In the genomic region with DNA sequence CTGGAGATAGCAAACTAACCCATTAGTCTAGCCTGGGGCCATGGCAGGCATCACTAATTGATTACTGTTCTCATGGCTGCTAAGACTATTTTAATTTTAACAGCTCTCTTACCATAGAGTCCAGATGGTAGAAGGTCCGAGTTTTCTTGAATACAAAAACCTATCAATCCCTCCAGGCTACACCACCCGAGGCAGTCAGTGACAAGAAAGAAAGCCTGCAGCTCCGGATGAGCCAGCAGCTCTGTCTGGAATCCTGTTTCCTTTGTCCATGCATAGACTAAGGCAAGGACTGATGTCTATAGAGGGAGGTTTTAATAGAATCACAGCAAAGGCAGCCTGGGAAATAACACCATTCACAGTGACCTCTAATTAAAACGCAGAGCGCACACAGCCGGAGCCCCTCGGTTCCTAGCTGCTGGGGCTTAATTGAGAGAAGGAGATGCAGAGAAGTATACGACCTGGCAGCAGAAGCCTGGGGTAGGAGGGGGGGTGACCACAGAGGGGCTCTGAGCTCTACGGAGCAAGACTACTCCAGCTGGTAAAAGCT, we compare ENCODE assay signal across 14 mouse cellular contexts. TPM values are rescaled to one million over a fixed set of nuclear protein-coding genes. Genes with fewer than 3 reads are reported as not detected.
DNase-seq lines count a peak whose midpoint lies in the region; ATAC-seq lines count a peak whose summit lies in the region.
"Had no signal": no experiment of that assay in that cellular context is flagged by ENCODE, and none has a peak within 500 bp of the region (broad histone marks: within the 10 kb centered on the region; RNA-seq: fewer than 3 reads in every experiment).

No protein-coding gene starts in this region.

- peak; percentile 67 for DNase-seq in embryo, embryonic 10.5 days (ENCODE audit: low spot score)
- DNase-seq in forebrain, embryonic 10.5 days (ENCODE audit: extremely low spot score, low spot score): peak; percentile 68
- peak; percentile 75 for DNase-seq in midbrain, embryonic 14.5 days
- no peak for DNase-seq in frontal cortex, postnatal 14 days (ENCODE audit: low spot score in 2 of 2)
- DNase-seq in liver: no peak
- DNase-seq in heart, embryonic 10.5 days (ENCODE audit: low spot score): no peak
- DNase-seq in left cerebral cortex, adult 9 months (ENCODE audit: low spot score in 2 of 2): no peak
- DNase-seq: adrenal gland, postnatal 36 days; heart, adult 2 months; right cerebral cortex, postnatal 25 days had no signal

- ATAC-seq in hindbrain, embryonic 15.5 days (ENCODE audit: low FRiP score, low read depth): peak; percentile 86
- ATAC-seq in midbrain, embryonic 14.5 days (ENCODE audit: low FRiP score, low TSS enrichment): peak; percentile 82
- ATAC-seq: CD4-positive, CD25-positive, alpha-beta regulatory T cell, adult 4 months; intestine, embryonic 15.5 days had no signal

- H3K4me2 ChIP-seq in hindbrain, embryonic 15.5 days: no peak overlapping the region
- H3K4me2 ChIP-seq in midbrain, embryonic 14.5 days (ENCODE audit: low read length): 0 out of 2 replicates have a peak overlapping the region, but pooled peaks have one; percentile 15
- H3K4me2 ChIP-seq: intestine, embryonic 15.5 days had no signal

- WGBS in forebrain, embryonic 10.5 days: 12% methylated on average over 9 of the region's 9 CpGs
- 6% methylated on average over 9 of the region's 9 CpGs for WGBS in hindbrain, embryonic 15.5 days
- WGBS in midbrain, embryonic 14.5 days: 2% methylated on average over 9 of the region's 9 CpGs
- WGBS in heart, embryonic 10.5 days: 70% methylated on average over 9 of the region's 9 CpGs

- 0 out of 2 replicates have a peak, but pooled peaks cover 8% of the 10 kb centered on the region for H3K27me3 ChIP-seq in forebrain, embryonic 10.5 days (ENCODE audit: poor library complexity, severe bottlenecking)
- H3K27me3 ChIP-seq in hindbrain, embryonic 15.5 days: no peaks in the 10 kb centered on the region
- H3K27me3 ChIP-seq in midbrain, embryonic 14.5 days (ENCODE audit: control insufficient read depth, insufficient read depth, low read length): no peaks in the 10 kb centered on the region
- peaks cover 8% of the 10 kb centered on the region; the same call in 1 of the 2 replicates for H3K27me3 ChIP-seq in heart, embryonic 10.5 days (ENCODE audit: insufficient read depth, poor library complexity, severe bottlenecking)
- H3K27me3 ChIP-seq: intestine, embryonic 15.5 days had no signal

- H3K9ac ChIP-seq in hindbrain, embryonic 15.5 days: no peak overlapping the region
- H3K9ac ChIP-seq in midbrain, embryonic 14.5 days (replicated peaks; ENCODE audit: low read length): no peak overlapping the region; the same call in 1 of the 2 replicates
- H3K9ac ChIP-seq: intestine, embryonic 15.5 days had no signal

- no peaks in the 10 kb centered on the region for H3K9me3 ChIP-seq in forebrain, embryonic 10.5 days
- no peaks in the 10 kb centered on the region for H3K9me3 ChIP-seq in hindbrain, embryonic 15.5 days
- no peaks in the 10 kb centered on the region for H3K9me3 ChIP-seq in midbrain, embryonic 14.5 days (ENCODE audit: control insufficient read depth, low read length)
- H3K9me3 ChIP-seq in heart, embryonic 10.5 days: no peaks in the 10 kb centered on the region
- H3K9me3 ChIP-seq: intestine, embryonic 15.5 days had no signal

- H3K36me3 ChIP-seq in forebrain, embryonic 10.5 days (replicated peaks): no peaks in the 10 kb centered on the region
- no peaks in the 10 kb centered on the region for H3K36me3 ChIP-seq in hindbrain, embryonic 15.5 days
- no peaks in the 10 kb centered on the region for H3K36me3 ChIP-seq in midbrain, embryonic 14.5 days (ENCODE audit: control insufficient read depth, insufficient read depth, low read length)
- H3K36me3 ChIP-seq in heart, embryonic 10.5 days: no peaks in the 10 kb centered on the region
- H3K36me3 ChIP-seq: intestine, embryonic 15.5 days had no signal

- peaks cover 29% of the 10 kb centered on the region for H3K4me1 ChIP-seq in forebrain, embryonic 10.5 days
- peaks cover 18% of the 10 kb centered on the region for H3K4me1 ChIP-seq in hindbrain, embryonic 15.5 days (replicated peaks)
- H3K4me1 ChIP-seq in midbrain, embryonic 14.5 days (ENCODE audit: control insufficient read depth, insufficient read depth, low read length): peaks cover 16% of the 10 kb centered on the region
- peaks cover 8% of the 10 kb centered on the region; the same call in 1 of the 2 replicates for H3K4me1 ChIP-seq in heart, embryonic 10.5 days
- H3K4me1 ChIP-seq: intestine, embryonic 15.5 days had no signal

- H3K4me3 ChIP-seq in forebrain, embryonic 10.5 days: peak overlapping the region; percentile 12; the same call in 1 of the 2 replicates
- H3K4me3 ChIP-seq in hindbrain, embryonic 15.5 days: no peak overlapping the region
- no peak overlapping the region for H3K4me3 ChIP-seq in midbrain, embryonic 14.5 days (replicated peaks; ENCODE audit: low read depth, low read length)
- no peak overlapping the region for H3K4me3 ChIP-seq in heart, embryonic 10.5 days
- H3K4me3 ChIP-seq: heart, adult 2 months; intestine, embryonic 15.5 days; myocyte had no signal

- H3K27ac ChIP-seq in forebrain, embryonic 10.5 days: peak overlapping the region; percentile 87
- peak overlapping the region; percentile 53 for H3K27ac ChIP-seq in hindbrain, embryonic 15.5 days (replicated peaks)
- H3K27ac ChIP-seq in midbrain, embryonic 14.5 days (replicated peaks; ENCODE audit: low read depth, low read length): peak overlapping the region; percentile 74
- H3K27ac ChIP-seq in heart, embryonic 10.5 days: no peak overlapping the region
- H3K27ac ChIP-seq: heart, adult 2 months; intestine, embryonic 15.5 days had no signal

RNA-seq across cellular contexts. Expression of gene Psapl1, which starts 29.2 kb away (rescaled TPM):
- 0.10 TPM in 1 of 2 replicates, not detected in the other for polyA plus RNA-seq in forebrain, embryonic 10.5 days (2016; fragmentation: Nextera tagmentation; extraction: Ambion mirVana)
- polyA plus RNA-seq in hindbrain, embryonic 15.5 days (2015; fragmentation: Nextera tagmentation; extraction: Ambion mirVana): 0.07 TPM in 1 of 2 replicates, not detected in the other
- polyA plus RNA-seq in midbrain, embryonic 14.5 days (2014; fragmentation: Nextera tagmentation; extraction: Ambion mirVana): not detected in 2 replicates
- 0.05 and 0.11 TPM in 2 replicates for polyA plus RNA-seq in heart, embryonic 10.5 days (2016; fragmentation: Nextera tagmentation; extraction: Ambion mirVana)
- polyA plus RNA-seq: CD4-positive, CD25-positive, alpha-beta regulatory T cell, adult 4 months had no signal

Comparison
In these comparisons a context has a peak if more than half of its experiments do, and no peak if none do; other contexts are left out.
1. DNase-seq: peak in embryo, embryonic 10.5 days (single experiment), forebrain, embryonic 10.5 days (single experiment) and midbrain, embryonic 14.5 days (single experiment); none in frontal cortex, postnatal 14 days (0 of 2), liver (single experiment), heart, embryonic 10.5 days (single experiment) and left cerebral cortex, adult 9 months (0 of 2).